Mouse (Mus musculus) G1E (cell line): ENCODE data around the gene Urgcp. TPM values are rescaled to one million over a fixed set of nuclear protein-coding genes. Genes with fewer than 3 reads are reported as not detected.
A peak's percentile ranks its signal among the peaks of the same experiment; 100 is the strongest.

ENCODE experiments used
- ATAC-seq: 2 replicates; pipeline ENCODE4 v1.8.0; 2016; ENCODE audit warnings: mild to moderate bottlenecking; ENCODE audit not compliant: insufficient number of reproducible peaks, poor library complexity, low FRiP score, severe bottlenecking; ENCODE audit errors: extremely low read depth
- DNase-seq: peaks from one replicate; pipeline ENCODE4 v3.0.0; 2012; ENCODE audit warnings: low spot score
- H3K27me3 ChIP-seq: 2 replicates; pipeline ENCODE4 v1.6.1; 2012; ENCODE audit warnings: mild to moderate bottlenecking, low read length, inconsistent platforms; ENCODE audit not compliant: insufficient read depth
- H3K36me3 ChIP-seq: replicated peaks from 2 replicates; pipeline ENCODE3; 2012; ENCODE audit warnings: mild to moderate bottlenecking, inconsistent platforms
- H3K4me1 ChIP-seq: 2 replicates; pipeline ENCODE4 v1.6.1; 2012; ENCODE audit warnings: low read depth, low read length, inconsistent platforms, mixed read lengths; ENCODE audit not compliant: insufficient read depth
- H3K4me3 ChIP-seq: 2 replicates; pipeline ENCODE4 v1.5.1; 2012; ENCODE audit warnings: low read depth, mild to moderate bottlenecking, inconsistent platforms, low read length, moderate library complexity, mixed read lengths
- H3K9me3 ChIP-seq: replicated peaks from 2 replicates; pipeline ENCODE4 v1.6.1; 2012; ENCODE audit warnings: inconsistent platforms
- CTCF ChIP-seq: IDR thresholded peaks from 2 replicates; pipeline ENCODE4 v1.5.1; 2012; ENCODE audit warnings: low read depth, low read length, inconsistent platforms, mixed read lengths
- GATA1 ChIP-seq: IDR thresholded peaks from 2 replicates; pipeline ENCODE4 v1.6.1; 2012; ENCODE audit warnings: borderline replicate concordance, low read length, inconsistent platforms, mixed read lengths
- GATA2 ChIP-seq: IDR thresholded peaks from 2 replicates; pipeline ENCODE4 v1.6.1; 2012; ENCODE audit warnings: low read depth, low read length, inconsistent platforms, borderline replicate concordance
- POLR2AphosphoS5 ChIP-seq: IDR thresholded peaks from 2 replicates; pipeline ENCODE4 v1.6.1; 2012; ENCODE audit warnings: low read depth, low read length, inconsistent platforms; ENCODE audit not compliant: insufficient replicate concordance
- TAL1 ChIP-seq: conservative IDR thresholded peaks from 2 replicates; pipeline ENCODE4 v1.6.1; 2012; ENCODE audit warnings: low read depth, low read length, inconsistent platforms, mixed read lengths
- polyA plus RNA-seq: library from polyadenylated mRNA; stranded (reverse); fragments of >175 nt; gene quantifications from 2 replicates; pipeline ENCODE4 v1.2.3, GENCODE M21; 2012
- total RNA-seq, 2 experiments: library from RNA; stranded (forward) in 1 of 2; stranded (reverse) in 1 of 2; fragments of 200-1000 nt in 1 of 2; fragments of >200 nt in 1 of 2; fragmentation: Nextera tagmentation in 1 of 2; gene quantifications; 2 replicates each; pipeline ENCODE4 v1.2.3; 2014 to 2017

Urgcp gene
- total and polyA plus RNA-seq, 3 experiments, result 6.8 to 8.9 (median 7.9) TPM

- Histone ChIP-seq H3K4me3 (no peak overlapping the region), H3K9me3 (no peaks in the 10 kb centered on the region), H3K36me3 (peaks cover 36% of the 10 kb centered on the region), H3K4me1 (peaks cover 16% of the 10 kb centered on the region), H3K27me3 (no peaks in the 10 kb centered on the region)
- no peak for DNase-seq
- ATAC-seq, result no peak
- no peak for TF ChIP-seq GATA2
- no peak for TF ChIP-seq CTCF
- TF ChIP-seq POLR2AphosphoS5, result no peak
- no peak for TF ChIP-seq GATA1
- no peak for TF ChIP-seq TAL1
Observed at GRCm38 (mm10) chr11:5701300-5701699, 60.9 kb downstream of the Urgcp start.

- H3K36me3 ChIP-seq, result peaks cover 32% of the 10 kb centered on the region
- no peak for ATAC-seq
- no peak for DNase-seq
- TF ChIP-seq GATA1 (no peak), GATA2 (no peak)
- no peaks in the 10 kb centered on the region for H3K27me3 ChIP-seq
- peaks cover 11% of the 10 kb centered on the region for H3K4me1 ChIP-seq
- H3K9me3 ChIP-seq, result no peaks in the 10 kb centered on the region
- H3K4me3 ChIP-seq, result no peak overlapping the region
Observed at GRCm38 (mm10) chr11:5700808-5701207, 61.4 kb downstream of the Urgcp start.

- no peaks in the 10 kb centered on the region; the same call in 1 of the 2 replicates for H3K27me3 ChIP-seq
- peak; percentile 32 for DNase-seq
Observed at GRCm38 (mm10) chr11:5691775-5692174, 70.4 kb downstream of the Urgcp start.

GRCm38 (mm10) chr11:5684283-5684682 lies 77.9 kb downstream of the Urgcp start:
- ATAC-seq (no peak), DNase-seq (no peak)
- Histone ChIP-seq H3K4me1 (peaks cover 11% of the 10 kb centered on the region; the same call in 1 of the 2 replicates), H3K4me3 (no peak overlapping the region), H3K27me3 (peaks cover 20% of the 10 kb centered on the region), H3K9me3 (no peaks in the 10 kb centered on the region), H3K36me3 (no peaks in the 10 kb centered on the region)
- no peak for TF ChIP-seq CTCF
- TF ChIP-seq TAL1, result no peak

More at GRCm38 (mm10) chr11:5691775-5692174, 70.4 kb downstream of the Urgcp start:
- Histone ChIP-seq H3K9me3 (no peaks in the 10 kb centered on the region), H3K4me1 (peaks cover 7% of the 10 kb centered on the region; the same call in 1 of the 2 replicates), H3K36me3 (no peaks in the 10 kb centered on the region), H3K4me3 (no peak overlapping the region)
- TF ChIP-seq POLR2AphosphoS5 (no peak), CTCF (peak; percentile 56)
- ATAC-seq, result no peak

- DNase-seq (no peak), ATAC-seq (peak; percentile 34)
- TF ChIP-seq GATA2, result no peak
- TF ChIP-seq CTCF, result no peak
- TF ChIP-seq GATA1, result no peak
- TF ChIP-seq POLR2AphosphoS5, result no peak
- no peak for TF ChIP-seq TAL1
- Histone ChIP-seq H3K4me3 (no peak overlapping the region), H3K4me1 (peaks cover 7% of the 10 kb centered on the region; the same call in 1 of the 2 replicates), H3K9me3 (no peaks in the 10 kb centered on the region), H3K36me3 (no peaks in the 10 kb centered on the region), H3K27me3 (peaks cover 21% of the 10 kb centered on the region)
Observed at GRCm38 (mm10) chr11:5682541-5682940, 79.6 kb downstream of the Urgcp start.

Other genes starting within 250 kb of the Urgcp start
- gene Xbp1, start 241.7 kb downstream of the Urgcp start, total RNA-seq (2014; fragmentation: Nextera tagmentation), result 164 and 185 TPM in 2 replicates
- 125 TPM in 2 replicates for gene Xbp1, start 241.7 kb downstream of the Urgcp start, total RNA-seq (2017)
- 50.6 and 66.6 TPM in 2 replicates for gene Xbp1, start 241.7 kb downstream of the Urgcp start, polyA plus RNA-seq
- 31.8 and 35.5 TPM in 2 replicates for gene Ccdc117, start 220.2 kb downstream of the Urgcp start, total RNA-seq (2014; fragmentation: Nextera tagmentation)
- gene Ccdc117, start 220.2 kb downstream of the Urgcp start, total RNA-seq (2017), result 57.1 and 58.5 TPM in 2 replicates
- 11.5 and 12.6 TPM in 2 replicates for gene Ccdc117, start 220.2 kb downstream of the Urgcp start, polyA plus RNA-seq
- 1.5 and 6.1 TPM in 2 replicates for gene Ankrd36, start 192.7 kb downstream of the Urgcp start, total RNA-seq (2014; fragmentation: Nextera tagmentation)
- gene Ankrd36, start 192.7 kb downstream of the Urgcp start, total RNA-seq (2017), result 1.5 and 2.9 TPM in 2 replicates
- gene Ankrd36, start 192.7 kb downstream of the Urgcp start, polyA plus RNA-seq, result 0.39 and 0.40 TPM in 2 replicates
- gene Mrps24, start 46.7 kb downstream of the Urgcp start, total RNA-seq (2014; fragmentation: Nextera tagmentation), result 17.9 and 26.1 TPM in 2 replicates
- 75.1 and 89.8 TPM in 2 replicates for gene Mrps24, start 46.7 kb downstream of the Urgcp start, total RNA-seq (2017)
- gene Mrps24, start 46.7 kb downstream of the Urgcp start, polyA plus RNA-seq, result 112 and 154 TPM in 2 replicates
- gene Dbnl, start 26.1 kb upstream of the Urgcp start, total RNA-seq (2014; fragmentation: Nextera tagmentation), result 36.4 and 39.3 TPM in 2 replicates
- gene Dbnl, start 26.1 kb upstream of the Urgcp start, total RNA-seq (2017), result 89.5 and 107 TPM in 2 replicates
- gene Dbnl, start 26.1 kb upstream of the Urgcp start, polyA plus RNA-seq, result 155 and 158 TPM in 2 replicates
- gene Pgam2, start 41.4 kb upstream of the Urgcp start, total RNA-seq (2014; fragmentation: Nextera tagmentation), result 1.6 and 1.8 TPM in 2 replicates
- gene Pgam2, start 41.4 kb upstream of the Urgcp start, total RNA-seq (2017), result 0.22 TPM in 1 of 2 replicates, not detected in the other
- 1.5 and 2.6 TPM in 2 replicates for gene Pgam2, start 41.4 kb upstream of the Urgcp start, polyA plus RNA-seq
- 32.1 and 38.3 TPM in 2 replicates for gene Polm, start 75.6 kb upstream of the Urgcp start, total RNA-seq (2014; fragmentation: Nextera tagmentation)
- 15.4 and 16.6 TPM in 2 replicates for gene Polm, start 75.6 kb upstream of the Urgcp start, total RNA-seq (2017)
- 38.2 and 48.7 TPM in 2 replicates for gene Polm, start 75.6 kb upstream of the Urgcp start, polyA plus RNA-seq
- not detected in 2 replicates for gene Aebp1, start 99.6 kb upstream of the Urgcp start, total RNA-seq (2014; fragmentation: Nextera tagmentation)
- 0.17 TPM in 1 of 2 replicates, not detected in the other for gene Aebp1, start 99.6 kb upstream of the Urgcp start, total RNA-seq (2017)
- gene Aebp1, start 99.6 kb upstream of the Urgcp start, polyA plus RNA-seq, result not detected in 2 replicates
- gene Pold2, start 115.9 kb upstream of the Urgcp start, total RNA-seq (2014; fragmentation: Nextera tagmentation), result 47.5 and 55.5 TPM in 2 replicates
- gene Pold2, start 115.9 kb upstream of the Urgcp start, total RNA-seq (2017), result 30.1 and 39.4 TPM in 2 replicates
- gene Pold2, start 115.9 kb upstream of the Urgcp start, polyA plus RNA-seq, result 295 and 362 TPM in 2 replicates
- gene Myl7, start 136.4 kb upstream of the Urgcp start, total RNA-seq (2014; fragmentation: Nextera tagmentation), result not detected in 2 replicates
- not detected in 2 replicates for gene Myl7, start 136.4 kb upstream of the Urgcp start, total RNA-seq (2017)
- not detected in 2 replicates for gene Myl7, start 136.4 kb upstream of the Urgcp start, polyA plus RNA-seq
- gene Gck, start 187.7 kb upstream of the Urgcp start, total RNA-seq (2014; fragmentation: Nextera tagmentation), result not detected in 2 replicates
- 0.06 and 0.11 TPM in 2 replicates for gene Gck, start 187.7 kb upstream of the Urgcp start, total RNA-seq (2017)
- not detected in 2 replicates for gene Gck, start 187.7 kb upstream of the Urgcp start, polyA plus RNA-seq
- gene Ykt6, start 193.3 kb upstream of the Urgcp start, total RNA-seq (2014; fragmentation: Nextera tagmentation), result 20.3 and 22.5 TPM in 2 replicates
- gene Ykt6, start 193.3 kb upstream of the Urgcp start, total RNA-seq (2017), result 51.5 and 55.9 TPM in 2 replicates
- 9.4 and 11.6 TPM in 2 replicates for gene Ykt6, start 193.3 kb upstream of the Urgcp start, polyA plus RNA-seq